Mouse (Mus musculus): ENCODE results near the gene Slc4a11. TPM values are rescaled to one million over a fixed set of nuclear protein-coding genes. Genes with fewer than 3 reads are reported as not detected.
A peak's percentile ranks its signal among the peaks of the same experiment; 100 is the strongest.

Gene Slc4a11
- 0.96 and 1.2 TPM in 2 replicates for polyA plus RNA-seq (2012; rRNA removed)

GRCm38 (mm10) chr2:130697153-130697810 lies at the start of gene Slc4a11:
TSS of gene Slc4a11 (minus strand) at chr2:130697519.
- peak in 1 of 2 experiments; percentile 37 for DNase-seq (ENCODE audit: extremely low spot score in 1 of 2, low spot score in 1 of 2)

GRCm38 (mm10) chr2:130743576-130743975 lies 46.3 kb upstream of the Slc4a11 start:
- DNase-seq (ENCODE audit: extremely low spot score in 1 of 2, low spot score in 1 of 2): no peak

- DNase-seq (ENCODE audit: extremely low spot score in 1 of 2, low spot score in 1 of 2): peak in 1 of 2 experiments; percentile 59
Observed at GRCm38 (mm10) chr2:130740096-130740495, 42.8 kb upstream of the Slc4a11 start.

- peak; percentile 49 to 57 for DNase-seq (ENCODE audit: extremely low spot score in 1 of 2, low spot score in 1 of 2)
Observed at GRCm38 (mm10) chr2:130738019-130738418, 40.7 kb upstream of the Slc4a11 start.

- peak in 1 of 2 experiments; percentile 28 for DNase-seq (ENCODE audit: extremely low spot score in 1 of 2, low spot score in 1 of 2)
Observed at GRCm38 (mm10) chr2:130735281-130735680, 38.0 kb upstream of the Slc4a11 start.

GRCm38 (mm10) chr2:130733444-130733843 lies 36.1 kb upstream of the Slc4a11 start:
- no peak for DNase-seq (ENCODE audit: extremely low spot score in 1 of 2, low spot score in 1 of 2)

- no peak for DNase-seq (ENCODE audit: extremely low spot score in 1 of 2, low spot score in 1 of 2)
Observed at GRCm38 (mm10) chr2:130731855-130732254, 34.5 kb upstream of the Slc4a11 start.

- no peak for DNase-seq (ENCODE audit: extremely low spot score in 1 of 2, low spot score in 1 of 2)
Observed at GRCm38 (mm10) chr2:130730746-130731145, 33.4 kb upstream of the Slc4a11 start.

GRCm38 (mm10) chr2:130728906-130729585 lies 31.7 kb upstream of the Slc4a11 start:
- no peak for DNase-seq (ENCODE audit: extremely low spot score in 1 of 2, low spot score in 1 of 2)

GRCm38 (mm10) chr2:130727752-130728151 lies 30.4 kb upstream of the Slc4a11 start:
- no peak for DNase-seq (ENCODE audit: extremely low spot score in 1 of 2, low spot score in 1 of 2)

- DNase-seq (ENCODE audit: extremely low spot score in 1 of 2, low spot score in 1 of 2): no peak
Observed at GRCm38 (mm10) chr2:130724369-130724768, 27.1 kb upstream of the Slc4a11 start.

- DNase-seq (ENCODE audit: extremely low spot score in 1 of 2, low spot score in 1 of 2): no peak
Observed at GRCm38 (mm10) chr2:130717951-130718350, 20.6 kb upstream of the Slc4a11 start.

GRCm38 (mm10) chr2:130707057-130707456 lies 9.7 kb upstream of the Slc4a11 start:
- DNase-seq (ENCODE audit: extremely low spot score in 1 of 2, low spot score in 1 of 2): no peak

- DNase-seq (ENCODE audit: extremely low spot score in 1 of 2, low spot score in 1 of 2): no peak
Observed at GRCm38 (mm10) chr2:130706602-130707001, 9.3 kb upstream of the Slc4a11 start.

GRCm38 (mm10) chr2:130705178-130705577 lies 7.9 kb upstream of the Slc4a11 start:
- no peak for DNase-seq (ENCODE audit: extremely low spot score in 1 of 2, low spot score in 1 of 2)

- no peak for DNase-seq (ENCODE audit: extremely low spot score in 1 of 2, low spot score in 1 of 2)
Observed at GRCm38 (mm10) chr2:130704040-130705001, 7.0 kb upstream of the Slc4a11 start.

GRCm38 (mm10) chr2:130697821-130698266 lies 525 bp upstream of the Slc4a11 start:
- DNase-seq (ENCODE audit: extremely low spot score in 1 of 2, low spot score in 1 of 2): peak in 1 of 2 experiments; percentile 41

GRCm38 (mm10) chr2:130696700-130697152 lies 593 bp downstream of the Slc4a11 start:
- DNase-seq (ENCODE audit: extremely low spot score in 1 of 2, low spot score in 1 of 2): no peak

- no peak for DNase-seq (ENCODE audit: extremely low spot score in 1 of 2, low spot score in 1 of 2)
Observed at GRCm38 (mm10) chr2:130693563-130693962, 3.8 kb downstream of the Slc4a11 start.

- DNase-seq (ENCODE audit: extremely low spot score in 1 of 2, low spot score in 1 of 2): no peak
Observed at GRCm38 (mm10) chr2:130689011-130689410, 8.3 kb downstream of the Slc4a11 start.

- DNase-seq (ENCODE audit: extremely low spot score in 1 of 2, low spot score in 1 of 2): no peak
Observed at GRCm38 (mm10) chr2:130685426-130685825, 11.9 kb downstream of the Slc4a11 start.

Data from frontal cortex, adult 2 months (tissue).